Mouse (Mus musculus) urinary bladder, postnatal 36 days (tissue): Measurements from ENCODE around the gene Olfr952.

ENCODE experiments used
- DNase-seq, 2 experiments: peaks; one replicate each; pipeline ENCODE4 v3.0.0; 2022; ENCODE audit warnings: low spot score in 2 of 2, mixed read lengths in 1 of 2

The Olfr952 gene

DNA sequence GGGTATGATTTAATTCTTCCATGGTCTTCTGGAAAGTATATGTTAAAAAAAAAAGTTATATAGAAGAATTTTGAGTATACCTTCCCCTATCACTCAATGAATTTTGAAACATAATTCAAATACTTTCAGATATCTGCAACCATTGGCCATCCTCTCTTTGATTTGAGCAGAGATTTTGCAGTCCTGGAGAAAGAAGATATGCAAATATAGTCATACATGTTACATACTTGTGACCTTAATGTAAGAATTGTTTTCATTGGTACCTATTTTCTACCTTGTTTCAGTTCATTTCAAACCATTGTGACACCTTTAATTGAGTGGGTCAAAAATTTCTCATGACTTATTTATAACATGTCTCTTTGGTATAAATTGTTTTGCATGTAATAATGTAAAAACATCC, at the start of gene Olfr952:
Gene Olfr952 (minus strand): TSS at position 101 of the 400 bp plus-strand sequence.
- no peak for DNase-seq

DNA sequence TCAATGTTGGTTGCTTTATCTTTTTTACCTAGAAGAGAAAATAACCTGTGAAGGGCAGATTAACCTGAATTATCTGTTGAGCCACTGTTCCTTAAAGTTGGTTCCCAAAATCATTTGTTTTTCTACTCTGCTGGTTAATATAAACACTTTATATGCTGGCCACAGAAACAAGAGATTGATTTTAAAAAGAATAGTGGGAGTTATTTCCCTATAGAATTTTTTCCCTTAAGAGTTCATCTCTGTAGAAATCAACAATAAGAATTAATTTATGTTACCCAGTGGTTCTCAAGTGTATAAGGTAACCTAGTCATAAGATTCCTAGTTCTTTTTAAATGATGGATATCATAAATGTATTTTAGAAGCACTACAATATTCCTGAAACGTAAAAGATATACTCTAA, 44.9 kb upstream of the Olfr952 start, which contains the start of gene Olfr955:
Gene Olfr955 (minus strand): TSS at position 101 of the 400 bp plus-strand sequence.
- DNase-seq, result no peak

DNA sequence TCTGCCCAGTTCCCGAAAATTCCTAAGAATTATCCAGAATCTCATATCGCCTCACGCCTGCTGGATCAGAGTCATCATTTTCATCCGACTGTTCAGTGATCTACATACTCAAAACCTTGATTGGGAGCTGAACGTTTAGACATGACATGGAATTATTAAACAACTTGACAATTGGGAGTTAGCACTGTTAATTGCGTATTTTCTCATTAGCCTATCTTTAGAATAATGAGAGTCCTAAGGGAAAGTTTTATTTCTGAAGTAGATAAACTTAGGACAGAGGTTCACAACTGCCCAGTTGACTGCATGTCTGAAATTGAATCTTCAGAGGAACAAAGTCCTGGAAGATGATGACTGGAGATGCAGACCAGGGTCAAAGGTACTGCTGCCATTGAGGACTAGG, 29.5 kb upstream of the Olfr952 start, which contains the start of gene Olfr954:
Gene Olfr954 (plus strand): TSS at position 301 of the 400 bp plus-strand sequence.
- no peak for DNase-seq

DNA sequence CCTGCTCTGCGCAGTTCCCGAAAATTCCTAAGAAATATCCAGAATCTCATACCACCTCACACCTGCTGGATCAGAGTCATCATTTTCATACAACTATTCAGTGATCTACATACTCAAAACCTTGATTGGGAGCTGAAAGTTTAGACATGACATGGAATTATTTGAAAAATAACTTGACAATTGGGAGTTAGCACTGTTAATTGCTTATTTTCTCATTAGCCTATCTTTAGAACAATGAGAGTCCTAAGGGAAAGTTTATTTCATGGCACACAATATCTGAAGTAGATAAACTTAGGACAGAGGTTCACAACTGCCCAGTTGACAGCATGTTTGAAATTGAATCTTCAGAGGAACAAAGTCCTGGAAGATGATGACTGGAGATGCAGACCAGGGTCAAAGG, 39.8 kb downstream of the Olfr952 start, which contains the start of gene Olfr951:
Gene Olfr951 (plus strand): TSS at position 301 of the 400 bp plus-strand sequence.
- no peak for DNase-seq
